Mouse (Mus musculus) central nervous system, embryonic 11.5 days (tissue): ENCODE results near the gene Appl1. TPM values are rescaled to one million over a fixed set of nuclear protein-coding genes. Genes with fewer than 3 reads are reported as not detected.

Source experiments
- polyA plus RNA-seq: library from polyadenylated mRNA; depleted of rRNA; stranded (reverse); fragments of >200 nt; gene quantifications from 2 replicates; pipeline ENCODE4 v1.2.3, GENCODE M21; 2012; rRNA removed

Gene Appl1
- polyA plus RNA-seq: 14.1 and 23.4 TPM in 2 replicates

GRCm38 (mm10) chr14:26971106-26971789 lies at the start of gene Appl1:
Gene Appl1 (minus strand): TSS chr14:26971232.

GRCm38 (mm10) chr14:26994211-26994741 lies 23.2 kb upstream of the Appl1 start, which contains the start of gene Hesx1:
Gene Hesx1 (plus strand): TSS chr14:26994416.

DNA sequence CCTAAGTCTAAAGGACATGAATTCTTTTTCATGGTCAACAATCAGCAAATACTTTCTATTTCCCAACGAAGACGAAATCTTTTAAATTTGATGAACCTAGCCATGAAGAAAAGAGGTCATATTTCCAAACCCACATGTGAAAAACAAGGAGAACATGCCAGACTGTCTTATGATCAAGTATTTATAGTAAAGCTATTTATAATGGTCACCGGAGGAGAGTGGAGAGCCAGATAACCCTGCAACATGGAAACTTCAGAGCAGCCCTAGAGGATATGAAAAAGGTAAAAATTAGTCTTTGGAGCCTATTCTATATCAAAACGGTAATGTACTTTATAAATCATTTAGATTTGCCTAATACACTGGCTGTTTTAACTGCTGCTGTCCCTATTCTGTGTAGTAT lies 76.6 kb downstream of the Appl1 start, which contains the start of gene Asb14:
Gene Asb14 (plus strand): TSS at position 166 of the 400 bp plus-strand sequence.

Other genes with a start within 250 kb of the Appl1 start
- 0.10 TPM in 1 of 2 replicates, not detected in the other for gene Asb14, start 76.7 kb downstream of the Appl1 start, polyA plus RNA-seq
- 0.65 and 1.7 TPM in 2 replicates for gene Hesx1, start 23.2 kb upstream of the Appl1 start, polyA plus RNA-seq
- gene Il17rd, start 67.7 kb upstream of the Appl1 start, polyA plus RNA-seq: 11.3 and 15.4 TPM in 2 replicates
- gene Arhgef3, start 143.7 kb upstream of the Appl1 start, polyA plus RNA-seq: 1.7 and 4.9 TPM in 2 replicates